Mouse (Mus musculus): Measurements from ENCODE around the gene Stfa2l1.
"Not testable (repeated sequence)": the region's sequence is repeated elsewhere in the genome, so short reads cannot be mapped to it uniquely, and the experiment has no call there.

The Stfa2l1 gene

GRCm38 (mm10) chr16:36156402-36156975 is at the start of gene Stfa2l1:
Gene Stfa2l1 (plus strand): TSS chr16:36156811.
- no peak for DNase-seq

GRCm38 (mm10) chr16:36111486-36111885 is 45.1 kb upstream of the Stfa2l1 start:
- DNase-seq = peak; percentile 6 to 27

GRCm38 (mm10) chr16:36115751-36116150 is 40.9 kb upstream of the Stfa2l1 start:
- DNase-seq = not testable (repeated sequence)

- DNase-seq = no peak
Observed at GRCm38 (mm10) chr16:36128092-36128491, 28.5 kb upstream of the Stfa2l1 start.

- no peak for DNase-seq
Observed at GRCm38 (mm10) chr16:36131141-36131540, 25.5 kb upstream of the Stfa2l1 start, which contains the start of gene Csta1. Gene Csta1 (minus strand): TSS chr16:36131241.

GRCm38 (mm10) chr16:36138201-36138600 is 18.4 kb upstream of the Stfa2l1 start:
- no peak for DNase-seq

- not testable (repeated sequence) for DNase-seq
Observed at GRCm38 (mm10) chr16:36167841-36168240, 11.2 kb downstream of the Stfa2l1 start.

GRCm38 (mm10) chr16:36176108-36176507 is 19.5 kb downstream of the Stfa2l1 start:
- no peak for DNase-seq

- no peak for DNase-seq
Observed at GRCm38 (mm10) chr16:36179910-36180309, 23.3 kb downstream of the Stfa2l1 start.

- not testable (repeated sequence) for DNase-seq
Observed at GRCm38 (mm10) chr16:36183912-36184311, 27.3 kb downstream of the Stfa2l1 start, which contains the start of gene Gm5483. Gene Gm5483 (plus strand): TSS chr16:36184212.

GRCm38 (mm10) chr16:36199226-36199625 is 42.6 kb downstream of the Stfa2l1 start:
- DNase-seq = no peak

GRCm38 (mm10) chr16:36203846-36204245 is 47.2 kb downstream of the Stfa2l1 start:
- peak; percentile 13 to 16 for DNase-seq

GRCm38 (mm10) chr16:36205684-36206083 is 49.1 kb downstream of the Stfa2l1 start:
- DNase-seq = not testable (repeated sequence)

- DNase-seq = no peak
Observed at GRCm38 (mm10) chr16:36209967-36210453, 53.4 kb downstream of the Stfa2l1 start, which contains the start of gene Gm5416. Gene Gm5416 (plus strand): TSS chr16:36210403.

All from cerebellum, postnatal 10 days (tissue).